Mouse (Mus musculus) G1E (cell line): ENCODE data around the gene Ehmt1. TPM values are rescaled to one million over a fixed set of nuclear protein-coding genes. Genes with fewer than 3 reads are reported as not detected.

Experiments
- ATAC-seq: 2 replicates; pipeline ENCODE4 v1.8.0; 2016; ENCODE audit warnings: mild to moderate bottlenecking; ENCODE audit not compliant: insufficient number of reproducible peaks, poor library complexity, low FRiP score, severe bottlenecking; ENCODE audit errors: extremely low read depth
- DNase-seq: peaks from one replicate; pipeline ENCODE4 v3.0.0; 2012; ENCODE audit warnings: low spot score
- H3K27me3 ChIP-seq: 2 replicates; pipeline ENCODE4 v1.6.1; 2012; ENCODE audit warnings: mild to moderate bottlenecking, low read length, inconsistent platforms; ENCODE audit not compliant: insufficient read depth
- H3K36me3 ChIP-seq: replicated peaks from 2 replicates; pipeline ENCODE3; 2012; ENCODE audit warnings: mild to moderate bottlenecking, inconsistent platforms
- H3K4me1 ChIP-seq: 2 replicates; pipeline ENCODE4 v1.6.1; 2012; ENCODE audit warnings: low read depth, low read length, inconsistent platforms, mixed read lengths; ENCODE audit not compliant: insufficient read depth
- H3K4me3 ChIP-seq: 2 replicates; pipeline ENCODE4 v1.5.1; 2012; ENCODE audit warnings: low read depth, mild to moderate bottlenecking, inconsistent platforms, low read length, moderate library complexity, mixed read lengths
- H3K9me3 ChIP-seq: replicated peaks from 2 replicates; pipeline ENCODE4 v1.6.1; 2012; ENCODE audit warnings: inconsistent platforms
- CTCF ChIP-seq: IDR thresholded peaks from 2 replicates; pipeline ENCODE4 v1.5.1; 2012; ENCODE audit warnings: low read depth, low read length, inconsistent platforms, mixed read lengths
- GATA1 ChIP-seq: IDR thresholded peaks from 2 replicates; pipeline ENCODE4 v1.6.1; 2012; ENCODE audit warnings: borderline replicate concordance, low read length, inconsistent platforms, mixed read lengths
- GATA2 ChIP-seq: IDR thresholded peaks from 2 replicates; pipeline ENCODE4 v1.6.1; 2012; ENCODE audit warnings: low read depth, low read length, inconsistent platforms, borderline replicate concordance
- POLR2AphosphoS5 ChIP-seq: IDR thresholded peaks from 2 replicates; pipeline ENCODE4 v1.6.1; 2012; ENCODE audit warnings: low read depth, low read length, inconsistent platforms; ENCODE audit not compliant: insufficient replicate concordance
- TAL1 ChIP-seq: conservative IDR thresholded peaks from 2 replicates; pipeline ENCODE4 v1.6.1; 2012; ENCODE audit warnings: low read depth, low read length, inconsistent platforms, mixed read lengths
- polyA plus RNA-seq: library from polyadenylated mRNA; stranded (reverse); fragments of >175 nt; gene quantifications from 2 replicates; pipeline ENCODE4 v1.2.3, GENCODE M21; 2012
- total RNA-seq, 2 experiments: library from RNA; stranded (forward) in 1 of 2; stranded (reverse) in 1 of 2; fragments of 200-1000 nt in 1 of 2; fragments of >200 nt in 1 of 2; fragmentation: Nextera tagmentation in 1 of 2; gene quantifications; 2 replicates each; pipeline ENCODE4 v1.2.3; 2014 to 2017

Gene Ehmt1
- total and polyA plus RNA-seq, 3 experiments, result 71.5 to 94.7 (median 85.4) TPM

DNA sequence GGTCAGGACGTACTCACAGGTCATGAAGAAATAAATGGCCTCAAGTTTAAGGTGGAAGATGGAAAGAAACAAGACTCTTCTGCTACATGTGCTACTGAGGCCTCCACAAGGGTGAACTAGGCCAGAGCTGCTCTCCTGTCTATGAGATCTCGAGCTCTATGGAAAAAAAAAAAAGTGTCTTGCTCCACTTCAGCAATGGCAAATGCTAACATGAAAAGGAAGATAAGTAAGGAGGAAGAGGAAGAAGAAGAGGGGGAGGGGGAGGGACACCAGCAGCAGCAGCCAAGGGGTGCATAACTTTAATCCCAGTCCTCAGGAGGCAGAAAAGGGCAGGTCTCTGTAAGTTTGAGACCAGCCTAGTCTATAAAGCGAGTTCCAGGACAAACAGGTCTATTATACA lies 109.7 kb downstream of the Ehmt1 start:
- Histone ChIP-seq H3K36me3 (peaks cover 88% of the 10 kb centered on the region), H3K4me3 (no peak overlapping the region), H3K9me3 (no peaks in the 10 kb centered on the region), H3K27me3 (no peaks in the 10 kb centered on the region), H3K4me1 (peaks cover 10% of the 10 kb centered on the region)
- no peak for TF ChIP-seq CTCF
- TF ChIP-seq TAL1, result no peak
- TF ChIP-seq POLR2AphosphoS5, result no peak
- TF ChIP-seq GATA1, result no peak
- TF ChIP-seq GATA2, result no peak
- DNase-seq, result no peak
- no peak for ATAC-seq

DNA sequence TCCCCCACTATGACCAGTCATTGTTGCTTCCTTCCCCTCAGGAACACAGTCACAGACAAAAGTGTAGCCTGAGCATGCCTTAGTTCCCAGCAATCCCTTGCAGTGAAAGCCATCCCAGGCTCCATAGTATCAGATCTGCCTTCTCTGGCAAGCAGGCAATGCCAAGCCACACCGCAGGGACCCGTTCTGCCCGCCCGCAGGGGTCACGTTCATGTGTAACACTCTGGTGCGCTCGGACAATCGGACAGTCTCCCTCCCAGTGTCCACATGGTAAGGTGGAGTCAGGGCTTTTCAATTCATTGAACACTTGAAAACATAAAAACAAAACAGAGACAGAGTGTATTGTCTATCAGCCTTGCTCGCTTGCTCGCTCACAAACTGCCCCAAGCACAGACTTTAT lies 111.7 kb downstream of the Ehmt1 start:
- TF ChIP-seq POLR2AphosphoS5 (no peak), GATA1 (no peak), GATA2 (no peak), TAL1 (no peak), CTCF (no peak)
- ATAC-seq (no peak), DNase-seq (no peak)
- Histone ChIP-seq H3K36me3 (peaks cover 90% of the 10 kb centered on the region), H3K4me1 (peaks cover 10% of the 10 kb centered on the region), H3K4me3 (no peak overlapping the region), H3K9me3 (no peaks in the 10 kb centered on the region), H3K27me3 (no peaks in the 10 kb centered on the region)

DNA sequence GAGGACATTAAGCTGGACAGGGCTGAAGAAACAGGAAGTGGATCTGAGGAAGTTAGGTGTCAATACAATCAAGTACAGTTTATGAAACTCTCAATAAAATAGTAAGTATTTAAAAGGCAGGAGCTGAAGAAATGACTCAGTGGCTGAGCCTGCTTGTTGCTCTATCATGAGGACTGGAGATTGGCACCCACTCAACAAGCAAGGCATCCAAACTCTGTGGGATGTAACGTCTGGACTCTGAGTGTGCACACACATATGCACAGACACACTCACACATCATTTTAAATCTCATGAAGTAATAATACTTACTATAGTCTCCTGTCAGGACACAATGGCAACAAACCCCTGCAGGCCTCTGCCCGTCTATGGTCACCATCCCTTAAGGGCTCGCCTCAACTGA lies 112.4 kb downstream of the Ehmt1 start:
- peaks cover 10% of the 10 kb centered on the region for H3K4me1 ChIP-seq
- no peaks in the 10 kb centered on the region for H3K27me3 ChIP-seq
- TF ChIP-seq CTCF, result no peak
- no peak for TF ChIP-seq POLR2AphosphoS5
- no peak for TF ChIP-seq GATA1
- no peak for TF ChIP-seq TAL1
- TF ChIP-seq GATA2, result no peak
- DNase-seq, result no peak
- H3K9me3 ChIP-seq, result no peaks in the 10 kb centered on the region
- peaks cover 91% of the 10 kb centered on the region for H3K36me3 ChIP-seq
- no peak for ATAC-seq
- no peak overlapping the region for H3K4me3 ChIP-seq

DNA sequence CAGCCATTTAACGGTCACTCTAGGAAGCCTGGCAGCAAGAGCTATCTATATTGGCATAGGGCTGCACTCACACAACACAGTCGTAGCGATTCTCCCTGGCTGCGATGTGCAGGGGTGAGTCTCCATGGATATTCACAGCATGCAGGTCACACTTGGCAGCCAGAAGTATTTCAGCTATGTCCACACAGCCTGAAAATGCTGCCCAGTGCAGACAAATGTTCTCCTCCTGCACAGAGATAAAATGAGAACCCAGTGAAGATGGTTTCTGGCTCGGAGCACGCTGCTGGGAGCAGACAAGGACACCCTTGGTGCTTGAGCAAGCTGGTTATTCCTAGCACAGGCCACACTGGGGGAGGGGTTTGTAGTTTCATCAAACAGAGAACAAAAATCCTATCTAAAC lies 113.3 kb downstream of the Ehmt1 start:
- no peak for TF ChIP-seq GATA2
- no peak for TF ChIP-seq TAL1
- TF ChIP-seq CTCF, result no peak
- no peak for TF ChIP-seq GATA1
- no peak for TF ChIP-seq POLR2AphosphoS5
- peaks cover 94% of the 10 kb centered on the region for H3K36me3 ChIP-seq
- H3K4me1 ChIP-seq, result peaks cover 10% of the 10 kb centered on the region
- H3K4me3 ChIP-seq, result no peak overlapping the region
- H3K27me3 ChIP-seq, result no peaks in the 10 kb centered on the region
- no peak for DNase-seq
- no peak for ATAC-seq
- H3K9me3 ChIP-seq, result no peaks in the 10 kb centered on the region

DNA sequence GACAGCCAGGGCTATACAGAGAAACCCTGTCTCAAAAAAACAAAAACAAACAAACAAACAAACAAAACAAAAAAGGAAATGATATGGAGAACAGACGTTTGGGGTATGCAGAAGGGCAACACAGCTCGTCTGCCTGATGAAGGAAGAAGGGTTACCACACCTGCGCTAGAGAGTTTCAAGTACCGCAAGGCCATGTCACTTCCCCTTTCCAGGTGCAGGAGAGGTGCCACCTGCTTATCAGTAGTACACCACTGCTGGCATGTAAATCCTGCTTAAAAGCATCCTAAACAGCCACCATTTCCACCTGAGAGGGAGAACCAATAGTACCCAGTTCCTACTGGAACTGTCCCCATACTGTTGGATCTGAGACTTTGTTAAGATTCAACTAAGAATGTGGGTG lies 113.8 kb downstream of the Ehmt1 start:
- TF ChIP-seq GATA2 (no peak), CTCF (no peak), POLR2AphosphoS5 (no peak), TAL1 (no peak), GATA1 (no peak)
- ATAC-seq, result no peak
- Histone ChIP-seq H3K9me3 (no peaks in the 10 kb centered on the region), H3K27me3 (no peaks in the 10 kb centered on the region), H3K4me3 (no peak overlapping the region), H3K4me1 (peaks cover 10% of the 10 kb centered on the region), H3K36me3 (peaks cover 95% of the 10 kb centered on the region)
- DNase-seq, result no peak

DNA sequence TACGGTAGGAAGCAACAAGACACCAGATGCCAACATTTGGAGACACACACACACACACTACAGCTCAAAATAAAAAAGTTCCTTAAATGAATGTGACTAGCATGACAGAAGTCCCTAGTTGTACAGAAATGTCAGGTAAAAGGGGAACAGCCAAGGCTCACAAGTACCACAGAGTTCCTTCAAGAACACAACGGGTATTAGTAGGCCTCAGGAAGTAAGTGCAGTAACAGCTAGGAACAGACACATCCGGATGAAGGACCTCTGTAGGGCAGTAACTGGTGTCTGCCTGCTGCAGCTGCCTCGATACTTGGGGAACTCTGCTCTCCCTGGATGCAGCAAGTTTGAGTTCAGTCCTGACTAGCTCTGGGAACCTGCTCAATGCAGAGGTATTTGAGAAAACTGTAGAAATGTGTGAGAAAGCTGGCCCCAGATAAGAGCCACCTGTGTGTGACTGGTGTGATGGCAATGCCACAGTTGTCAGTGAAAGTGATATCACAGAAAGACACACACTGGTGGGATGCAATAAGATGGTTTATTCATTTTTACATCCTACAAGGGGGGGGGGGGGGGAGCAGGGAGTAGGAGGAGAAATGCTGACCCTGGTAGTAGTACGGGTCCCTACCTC lies 122.5 kb downstream of the Ehmt1 start:
- no peak for ATAC-seq
- peaks cover 98% of the 10 kb centered on the region for H3K36me3 ChIP-seq
- no peak for DNase-seq

DNA sequence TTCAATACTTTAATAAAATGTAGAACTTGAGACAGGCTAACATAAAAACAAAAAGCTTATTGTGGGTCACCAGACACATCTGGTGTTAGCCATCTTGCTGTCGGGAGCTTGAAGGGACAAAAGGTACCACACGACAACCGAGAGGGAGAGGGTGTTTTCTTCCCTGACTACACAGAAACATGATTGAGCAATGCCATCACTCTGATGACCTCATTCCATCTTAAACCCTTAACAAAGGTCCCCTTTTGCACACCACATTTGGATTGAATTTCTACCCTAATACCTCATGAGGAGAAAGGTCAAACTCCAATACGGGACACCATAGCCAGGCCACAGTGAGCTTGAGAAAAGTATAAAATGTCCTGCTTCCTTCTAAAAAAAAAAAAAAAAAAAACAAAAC lies 132.2 kb downstream of the Ehmt1 start:
- ATAC-seq, result no peak
- Histone ChIP-seq H3K9me3 (no peaks in the 10 kb centered on the region), H3K4me1 (no peaks in the 10 kb centered on the region), H3K36me3 (peaks cover 27% of the 10 kb centered on the region), H3K4me3 (no peak overlapping the region), H3K27me3 (peaks cover 5% of the 10 kb centered on the region)
- no peak for DNase-seq
- no peak for TF ChIP-seq GATA1
- no peak for TF ChIP-seq POLR2AphosphoS5
- no peak for TF ChIP-seq TAL1
- TF ChIP-seq CTCF, result no peak
- TF ChIP-seq GATA2, result no peak

More for the DNA sequence above, 122.5 kb downstream of the Ehmt1 start:
- TF ChIP-seq CTCF (no peak), GATA2 (no peak), POLR2AphosphoS5 (no peak), GATA1 (no peak), TAL1 (no peak)
- H3K4me3 ChIP-seq, result no peak overlapping the region
- no peaks in the 10 kb centered on the region for H3K9me3 ChIP-seq
- no peaks in the 10 kb centered on the region for H3K27me3 ChIP-seq
- H3K4me1 ChIP-seq, result no peaks in the 10 kb centered on the region
